Mouse (Mus musculus): ENCODE data around the gene Simc1.

- TF ChIP-seq CTCF (IDR thresholded peaks at IDR 0.05; ENCODE audit: control insufficient read depth, insufficient read depth, low read length): no peak
- no peak for TF ChIP-seq POLR2A (IDR thresholded peaks at IDR 0.05; ENCODE audit: borderline replicate concordance, control insufficient read depth, low read depth, low read length)
Observed at GRCm38 (mm10) chr13:54585831-54586230, 82.3 kb downstream of the Simc1 start.

Measured in bone marrow, adult 2 months (tissue).